Mouse (Mus musculus) monocyte, adult 2 months (primary cell): ENCODE measurements at regions not wholly inside any gene's neighbourhood (a gene's known extent, or its start where the extent isn't known, plus 50 kb on each side); places are given as distances from the start of the nearest gene placed in this dataset.

ENCODE experiments used
- DNase-seq, 2 experiments: peaks; one replicate each; pipeline ENCODE4 v3.0.0; 2022; ENCODE audit warnings: low spot score in 2 of 2, low read depth in 1 of 2

DNA sequence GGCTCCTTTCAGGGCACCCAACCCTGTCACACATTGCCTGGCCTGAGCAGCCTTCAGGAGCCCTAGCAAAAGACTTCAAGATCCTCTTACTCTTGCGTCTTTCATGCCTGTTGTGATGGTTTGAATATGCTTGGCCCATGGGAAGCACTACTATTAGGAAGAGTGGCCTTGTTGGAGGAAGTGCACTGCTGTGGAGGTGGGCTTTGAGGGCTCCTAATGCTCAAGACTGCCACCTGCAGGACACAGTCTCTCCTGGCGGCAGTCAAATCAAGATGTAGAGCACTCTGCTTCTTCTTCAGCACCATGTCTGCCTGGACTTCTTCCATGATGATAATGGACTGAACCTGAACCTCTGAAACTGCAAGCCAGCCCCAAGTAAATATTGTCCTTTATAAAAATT lies 73.0 kb downstream of the Tsen15 start:
- no peak for DNase-seq

DNA sequence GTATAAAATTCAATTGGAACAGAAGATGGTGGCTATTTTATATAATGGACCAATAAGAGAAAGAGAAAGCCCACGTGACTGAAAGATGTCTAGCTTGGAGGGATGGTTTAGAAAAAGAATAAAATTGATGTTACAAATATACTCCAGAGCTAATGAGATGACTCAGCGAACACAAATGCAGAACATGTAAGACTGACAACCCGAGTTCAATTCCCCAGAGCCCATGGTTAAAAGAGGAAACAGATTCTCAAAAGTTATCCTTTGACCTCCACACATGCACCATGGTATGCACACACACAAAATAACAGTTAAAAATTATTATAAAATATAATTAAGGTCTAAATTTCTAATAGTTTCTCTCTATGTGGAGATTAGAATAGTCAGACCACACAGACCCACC lies 81.0 kb downstream of the Tsen15 start:
- no peak for DNase-seq

DNA sequence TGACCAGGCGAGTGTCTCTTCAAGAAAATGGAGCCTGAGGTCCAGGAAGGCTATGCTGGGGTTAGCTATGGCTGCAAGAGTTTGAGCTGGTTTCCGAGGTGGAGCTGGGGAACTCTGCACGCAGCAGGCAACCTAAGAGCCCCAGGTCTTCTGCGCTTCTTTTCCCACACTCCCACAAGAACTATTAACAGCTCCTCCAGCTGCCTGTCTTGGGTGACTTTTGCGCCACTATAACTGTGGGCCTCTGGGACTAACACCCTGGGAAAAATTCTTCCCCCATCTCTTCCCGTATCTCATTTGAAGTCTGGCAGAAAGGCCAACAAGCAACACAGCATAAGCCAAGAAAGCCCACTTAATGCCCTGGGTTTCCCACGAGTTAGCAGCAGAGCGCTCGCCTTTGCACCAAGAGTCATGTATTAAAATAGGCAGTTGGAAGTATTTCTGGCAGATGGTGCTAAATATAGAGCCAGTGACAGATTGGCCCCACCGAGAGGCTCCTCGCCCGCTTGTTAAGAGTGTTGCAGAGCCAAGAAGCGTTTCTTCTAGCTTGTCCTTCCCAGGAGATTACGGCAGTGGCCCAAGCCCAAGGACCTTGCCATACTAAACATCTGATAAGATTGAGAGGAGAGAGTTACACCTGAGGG lies 81.9 kb downstream of the Tsen15 start:
- DNase-seq, result no peak

DNA sequence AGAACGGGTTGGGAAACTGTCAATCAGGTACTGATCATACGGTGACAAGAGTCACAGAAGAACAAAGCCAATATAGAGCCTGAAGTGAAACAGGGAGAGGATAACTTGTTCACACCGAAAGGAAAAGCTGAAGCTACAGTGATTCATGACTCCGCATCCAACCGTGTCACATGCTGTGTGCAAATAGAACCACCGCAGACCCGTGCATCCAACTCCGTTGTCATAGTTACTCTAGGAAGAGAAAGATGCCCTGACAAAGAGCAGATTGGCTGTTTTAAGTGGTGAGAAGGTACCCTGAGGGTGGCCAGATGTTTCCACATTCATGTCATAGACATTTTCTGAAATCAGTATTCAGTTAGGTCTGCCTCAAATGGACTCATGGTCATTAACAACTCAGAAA lies 85.1 kb downstream of the Tsen15 start:
- no peak for DNase-seq

DNA sequence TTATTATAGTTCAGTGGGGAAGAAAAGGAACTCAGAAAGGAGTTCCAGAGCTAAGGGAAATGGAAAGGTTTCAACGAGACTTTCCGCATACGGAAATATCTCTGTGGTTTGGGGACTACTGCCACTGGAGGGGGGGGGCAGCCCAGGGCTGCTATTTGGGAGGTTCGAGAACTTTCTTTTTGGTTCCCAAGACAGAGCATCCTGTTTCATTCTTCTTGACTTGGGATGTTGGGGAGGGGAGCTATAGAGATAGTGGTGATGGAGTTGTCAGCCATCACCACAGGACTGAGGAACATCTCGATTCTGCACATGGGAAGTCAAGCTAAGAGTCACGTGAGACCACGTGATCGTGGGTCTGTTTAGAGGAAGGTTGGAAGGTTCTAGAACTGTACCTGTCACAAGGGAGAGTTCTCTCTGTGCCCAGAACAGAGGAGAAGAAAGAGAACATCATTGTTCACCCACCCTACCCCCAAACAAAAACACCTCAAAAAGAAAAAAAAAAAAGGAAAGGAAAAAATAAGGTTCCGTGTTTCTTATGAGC lies 94.2 kb downstream of the Tsen15 start:
- DNase-seq, result no peak

DNA sequence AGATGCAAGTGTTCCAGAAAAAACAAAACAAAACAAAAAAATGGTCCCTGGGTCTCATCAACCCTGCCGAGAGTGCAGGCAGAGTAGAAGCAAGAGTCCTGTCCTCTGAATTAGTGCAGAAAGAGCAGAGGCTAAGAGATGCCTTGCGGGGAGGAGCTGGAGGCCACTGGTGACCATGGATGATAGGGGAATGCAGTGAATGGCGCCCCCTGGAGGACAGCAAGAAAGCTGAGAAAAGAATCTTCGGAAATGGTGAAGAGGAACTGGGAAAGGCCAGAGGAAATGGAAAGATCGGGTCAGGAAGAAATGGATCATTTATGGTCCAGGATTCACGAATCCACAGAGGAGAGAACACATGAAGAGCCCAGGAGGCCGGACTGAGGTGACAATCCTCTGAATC lies 95.7 kb downstream of the Tsen15 start:
- DNase-seq, result peak in 1 of 2 experiments; percentile 24

DNA sequence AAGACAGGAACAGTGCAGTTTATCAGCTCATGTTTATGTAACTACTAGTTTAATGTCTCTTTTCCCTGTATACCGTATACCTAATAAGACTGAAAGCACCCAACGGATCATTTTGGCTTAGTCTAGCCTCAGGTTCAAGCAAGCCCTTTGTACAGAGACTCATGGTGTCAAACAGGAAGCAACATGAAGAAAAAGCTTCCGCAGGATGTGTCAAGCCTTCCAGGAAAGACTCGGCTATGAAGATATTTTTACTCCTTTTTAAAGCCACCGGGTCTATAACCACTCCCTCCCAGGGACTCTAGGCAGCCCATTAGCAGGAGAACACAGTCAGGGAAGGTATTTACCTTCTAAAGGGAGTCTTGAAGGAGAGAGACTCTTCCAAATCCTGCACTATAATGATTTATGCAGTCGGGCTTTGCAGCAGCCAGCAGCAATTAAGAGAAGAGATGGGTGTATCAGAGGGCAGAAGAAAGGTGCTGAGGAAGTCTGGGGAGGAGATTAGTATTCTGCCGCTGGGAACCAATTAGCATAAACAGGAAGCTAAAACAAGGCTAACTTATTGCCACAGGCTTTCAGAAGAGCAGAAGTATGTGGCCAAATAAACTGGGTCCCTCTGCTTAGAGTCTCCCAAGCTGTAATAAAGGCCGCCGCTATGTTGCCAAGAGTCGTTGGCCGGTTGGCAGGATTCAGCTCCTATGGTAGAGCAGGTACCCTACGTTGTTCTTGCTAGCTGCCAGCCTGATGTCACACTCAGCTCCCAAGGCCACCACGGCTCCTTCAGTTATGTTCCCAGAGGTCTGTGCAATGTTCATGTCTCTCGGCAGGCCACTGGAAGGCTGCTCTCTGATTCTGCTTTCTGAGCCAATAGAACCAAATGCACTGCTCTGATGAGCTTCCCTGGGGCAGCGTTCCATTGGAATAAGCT lies 98.7 kb downstream of the Tsen15 start:
- no peak for DNase-seq

DNA sequence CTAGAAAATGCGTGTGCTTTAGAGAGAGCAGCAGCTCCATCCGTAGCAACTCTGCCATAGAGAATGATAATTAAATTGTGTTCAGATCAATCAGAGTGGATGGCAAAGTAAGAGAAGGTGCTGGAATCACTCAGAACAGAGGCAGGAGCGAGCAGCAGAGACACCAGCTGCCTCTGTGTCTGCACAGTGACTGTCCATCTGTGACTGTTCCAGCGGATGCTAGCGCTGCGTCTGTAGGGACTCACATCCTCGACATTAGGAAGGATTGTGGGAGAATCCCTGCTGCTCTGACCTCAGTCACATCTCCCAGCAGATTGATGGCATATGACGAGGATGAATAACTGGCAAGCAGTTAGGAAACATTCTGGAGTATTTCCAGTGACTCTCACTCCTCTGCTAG lies 99.8 kb downstream of the Tsen15 start:
- no peak for DNase-seq

DNA sequence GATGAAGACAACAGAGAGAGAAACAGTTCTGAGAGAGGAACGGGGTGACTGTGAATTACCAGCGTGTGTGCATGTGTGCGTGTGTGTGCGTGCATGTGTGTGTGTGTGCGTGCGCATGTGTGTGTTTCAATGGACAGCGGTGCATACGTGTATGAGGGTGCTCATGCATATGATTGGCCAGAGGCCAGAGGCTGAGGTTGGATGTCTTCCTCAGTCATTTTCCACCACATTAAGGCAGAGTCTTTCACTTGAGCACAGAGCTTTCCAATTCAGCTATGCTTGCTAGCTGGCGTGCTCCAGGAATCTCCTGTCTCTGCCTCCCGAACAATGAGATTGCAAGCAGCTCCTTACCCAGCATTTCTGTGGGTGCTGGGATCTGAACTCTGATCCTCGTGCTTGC lies 104.4 kb downstream of the Tsen15 start:
- no peak for DNase-seq

DNA sequence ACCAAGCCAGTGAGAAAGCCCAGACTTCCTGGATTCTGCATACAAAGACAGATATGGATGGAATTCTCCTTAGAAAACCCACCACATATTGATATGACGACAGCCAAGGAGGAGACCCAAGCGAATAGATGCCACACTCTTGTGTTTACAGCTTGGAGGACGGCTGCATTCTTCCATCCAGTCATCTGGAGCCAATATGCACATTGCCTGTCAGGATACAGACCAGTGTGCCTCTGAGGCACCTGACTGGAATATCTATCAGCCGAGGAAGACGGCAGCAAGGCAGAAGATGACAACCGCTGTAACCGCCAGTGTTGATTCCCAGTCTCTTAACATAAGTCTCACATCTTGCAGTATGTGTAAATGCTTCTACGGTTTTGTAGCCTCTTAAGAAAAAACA lies 105.3 kb downstream of the Tsen15 start:
- no peak for DNase-seq

DNA sequence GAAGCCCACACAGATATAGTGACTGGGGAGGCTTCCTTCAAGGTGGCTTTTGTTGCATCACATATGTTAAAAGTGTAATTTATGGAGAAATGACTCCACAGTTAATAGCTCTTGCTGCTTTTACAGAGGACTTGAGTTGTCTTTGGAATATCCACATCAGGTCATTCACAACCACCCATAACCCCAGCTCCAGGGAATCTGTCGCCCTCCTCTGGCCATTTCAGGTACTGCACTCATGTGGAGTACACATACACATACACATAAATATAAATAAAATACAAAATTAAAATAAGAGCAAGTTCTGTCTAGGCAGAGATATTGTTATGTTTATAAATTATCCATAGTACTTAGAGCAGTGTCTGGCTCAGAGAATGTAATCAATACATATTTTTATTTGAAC lies 106.5 kb downstream of the Tsen15 start:
- no peak for DNase-seq

DNA sequence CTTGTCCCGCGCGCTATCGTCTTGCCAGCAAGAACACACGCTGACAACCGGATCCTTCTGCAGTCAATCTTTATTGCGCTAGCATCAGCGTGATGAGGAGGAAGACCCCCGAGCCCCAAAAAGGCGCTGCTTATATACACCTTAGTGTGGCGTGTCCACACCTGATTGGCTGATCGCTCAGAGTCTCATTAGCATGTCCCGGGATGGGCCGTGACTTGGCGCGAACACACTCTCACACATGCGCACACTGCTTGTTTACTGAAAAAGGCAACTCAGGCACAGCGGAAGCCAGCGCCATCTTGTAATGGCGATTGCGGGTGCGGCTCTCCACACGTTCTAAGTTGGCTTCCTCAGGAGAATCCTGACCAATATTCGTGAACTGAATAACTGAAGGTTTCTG lies 111.5 kb downstream of the Tsen15 start:
- DNase-seq, result no peak

DNA sequence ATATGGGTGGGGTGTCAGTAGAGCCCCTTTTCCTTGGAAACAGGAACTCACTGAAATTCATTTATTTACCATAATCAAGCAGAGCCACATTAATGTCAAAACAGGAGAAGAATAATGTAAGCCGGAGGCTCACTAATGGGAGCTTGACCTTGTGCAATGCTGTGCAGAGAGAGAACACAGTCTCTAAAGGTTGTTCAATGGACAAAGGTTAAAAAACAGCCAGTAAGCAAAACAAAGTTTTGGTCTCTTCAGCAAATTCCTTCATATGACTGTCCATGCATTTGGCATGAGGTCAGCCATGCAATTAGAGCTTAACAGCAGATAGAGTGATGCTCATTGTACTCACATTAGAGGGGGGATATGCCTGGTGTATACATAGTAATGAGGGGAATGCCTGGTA lies 113.1 kb downstream of the Tsen15 start:
- DNase-seq, result no peak

DNA sequence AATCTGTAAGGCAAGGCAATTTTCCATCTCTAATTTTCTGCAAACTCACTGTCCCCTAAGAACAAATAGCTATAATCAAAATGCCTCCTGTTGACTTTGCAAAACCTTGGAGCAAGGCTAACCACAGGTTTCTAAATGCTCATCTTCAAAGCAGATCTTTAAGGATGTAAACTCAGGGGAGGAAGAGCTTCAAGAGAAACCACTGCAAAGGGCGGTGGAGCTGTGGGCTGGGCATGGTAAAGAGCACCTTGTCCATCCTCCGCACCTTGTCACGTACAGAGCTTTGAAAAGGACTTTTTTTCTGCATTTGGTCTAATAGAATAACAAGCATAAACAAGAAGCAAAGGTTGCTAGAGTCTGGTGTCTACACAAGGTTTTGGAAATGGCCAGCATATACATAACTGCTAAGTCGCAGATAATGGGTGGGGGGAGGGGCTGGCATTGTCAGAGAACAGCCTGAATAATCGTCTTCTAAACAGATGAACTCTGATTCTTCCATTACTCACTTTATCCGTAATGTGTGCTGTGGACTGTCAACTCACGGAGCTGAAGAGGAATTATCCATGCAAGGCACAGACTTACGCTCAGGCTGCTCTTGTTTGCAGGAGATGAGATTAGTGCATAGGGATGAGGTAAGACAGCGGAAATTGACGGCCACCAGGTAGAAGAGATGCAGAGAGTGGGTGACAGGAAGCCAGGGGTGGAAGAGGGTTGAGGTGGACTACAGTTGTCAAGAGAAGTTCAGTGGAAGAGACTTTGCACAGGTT lies 116.4 kb downstream of the Tsen15 start:
- DNase-seq, result no peak

DNA sequence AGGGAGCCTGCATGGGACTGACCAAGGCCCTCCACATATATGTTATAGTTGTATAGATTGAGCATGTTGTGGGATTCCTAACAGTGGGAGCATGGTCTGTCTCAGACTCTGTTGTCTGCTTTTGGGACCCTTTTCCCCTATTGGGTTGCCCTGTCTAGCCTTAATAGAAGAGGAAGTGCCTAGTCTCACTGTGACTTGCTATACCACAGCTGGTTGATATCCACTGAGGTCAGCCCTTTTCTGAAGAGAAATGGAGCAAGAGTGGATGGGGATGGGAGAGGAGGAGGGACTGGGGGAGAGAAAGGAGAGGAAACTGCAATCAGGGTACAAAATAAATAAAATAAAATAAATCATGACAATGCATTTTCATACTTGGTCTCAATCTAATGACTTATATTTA lies 120.1 kb downstream of the Tsen15 start:
- DNase-seq, result no peak

DNA sequence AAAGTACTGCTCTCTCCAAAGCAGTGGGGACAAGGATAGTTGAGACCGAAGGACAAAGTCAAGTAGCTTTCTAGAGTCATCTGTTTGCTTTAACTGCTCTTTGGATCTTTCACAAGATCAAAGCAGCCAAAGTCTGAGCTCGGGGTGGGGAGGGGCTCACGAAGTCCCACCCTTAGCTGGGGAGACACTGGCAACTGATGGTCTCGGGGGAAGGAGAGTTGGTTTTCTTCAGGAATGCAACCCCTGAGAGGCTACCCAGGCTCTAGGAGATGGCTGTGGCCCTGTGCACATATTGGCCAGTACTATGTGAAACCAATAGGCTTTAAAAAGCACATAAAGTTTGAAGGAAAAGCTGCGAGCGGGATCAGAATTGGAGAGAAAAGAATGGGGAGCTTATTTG lies 121.5 kb downstream of the Tsen15 start:
- DNase-seq, result no peak

DNA sequence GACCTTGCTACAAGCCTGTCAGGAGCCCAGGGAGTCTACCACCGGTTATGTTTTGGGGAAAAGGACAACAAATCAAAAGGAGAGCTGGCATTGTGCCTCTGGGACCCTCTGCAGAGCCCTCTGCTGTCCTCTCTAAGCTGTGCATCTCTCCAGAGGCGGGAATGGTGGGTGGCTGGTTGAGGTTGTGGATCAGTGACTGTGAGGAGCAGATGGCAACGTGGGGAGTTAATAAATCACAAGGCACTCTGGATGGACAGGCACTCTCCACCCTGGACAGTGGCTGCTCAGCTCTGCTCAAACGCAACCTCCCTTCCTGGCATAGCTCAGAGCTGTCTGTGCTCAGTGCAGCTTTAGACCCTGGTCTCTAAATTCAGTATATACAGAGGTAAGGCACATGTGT lies 125.0 kb downstream of the Tsen15 start:
- no peak for DNase-seq

DNA sequence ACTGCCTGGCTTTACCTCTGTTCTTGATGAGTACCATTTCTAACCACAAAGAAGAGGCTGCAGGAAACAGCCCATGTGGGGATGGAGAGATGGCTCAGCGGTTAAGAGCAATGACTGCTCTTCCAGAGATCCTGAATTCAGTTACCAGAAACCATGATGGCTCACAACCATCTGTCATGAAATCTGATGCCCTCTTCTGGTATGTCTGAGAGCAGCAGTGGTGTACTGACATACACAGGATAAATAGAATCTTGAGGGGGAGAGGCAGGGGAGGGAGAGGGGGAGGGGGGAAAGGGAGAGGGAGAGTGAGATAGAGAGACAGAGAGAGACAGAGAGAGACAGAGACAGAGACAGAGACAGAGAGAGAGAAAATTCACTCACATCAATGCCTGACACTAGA lies 125.5 kb downstream of the Tsen15 start:
- no peak for DNase-seq

DNA sequence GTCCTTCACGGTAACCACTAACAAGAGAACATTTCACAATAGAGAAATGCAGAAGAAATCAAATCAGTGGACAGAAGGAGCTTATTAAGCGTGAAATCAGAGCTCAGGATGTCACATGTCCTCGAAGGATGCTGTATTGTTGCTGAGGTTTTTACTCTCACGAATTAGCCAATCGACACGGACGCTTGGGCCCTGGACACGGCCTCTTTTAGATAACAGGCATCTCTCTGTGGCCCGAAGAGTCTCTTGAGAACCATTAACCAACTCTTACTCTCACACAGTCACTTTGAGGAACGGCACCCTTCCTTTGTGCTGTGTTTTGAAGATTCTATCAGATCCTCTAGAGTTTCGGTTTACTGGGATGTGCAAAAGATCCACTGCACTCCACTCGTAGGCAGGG lies 128.2 kb downstream of the Tsen15 start:
- no peak for DNase-seq

DNA sequence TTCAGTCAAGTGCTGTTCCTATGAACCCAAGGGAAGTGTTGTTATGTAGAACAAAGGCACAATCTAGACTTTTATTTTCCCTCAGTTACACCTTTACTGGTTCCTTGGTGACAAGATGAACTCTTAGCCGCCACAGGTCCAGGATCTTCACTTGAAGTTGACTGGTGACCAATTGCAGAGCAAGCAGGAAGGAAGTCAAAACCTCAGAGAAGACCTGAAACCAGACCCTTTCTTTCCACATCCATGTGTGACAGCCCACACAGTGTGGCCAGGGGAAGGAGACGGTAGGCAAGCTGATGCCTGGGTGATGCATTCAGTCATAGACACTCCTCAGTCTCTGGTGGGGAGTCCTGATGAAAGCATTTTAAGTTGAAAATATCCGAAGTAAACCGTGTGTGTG lies 132.6 kb downstream of the Tsen15 start:
- DNase-seq, result no peak

DNA sequence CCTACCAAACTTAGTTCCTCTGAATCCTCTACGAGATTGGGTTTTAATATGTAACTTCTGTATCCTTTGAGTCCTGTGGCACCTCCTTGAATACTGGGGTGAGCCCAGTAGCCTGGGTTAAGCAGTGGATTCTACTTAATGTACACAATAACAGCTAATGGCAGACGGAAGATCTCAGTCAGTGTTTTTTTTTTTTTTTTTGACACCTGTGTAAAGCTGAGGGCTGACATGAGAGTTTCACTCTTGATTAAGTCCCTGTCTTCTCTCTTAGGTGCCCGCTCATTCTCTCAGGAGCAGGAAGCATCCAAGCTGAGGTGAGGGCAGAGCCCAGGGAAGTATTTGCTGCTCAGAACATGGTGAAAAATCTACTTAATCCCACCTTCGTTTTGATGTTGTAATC lies 133.0 kb downstream of the Tsen15 start:
- no peak for DNase-seq
